Mouse (Mus musculus) brain, embryonic 14.5 days (tissue): ENCODE measurements at regions not wholly inside any gene's neighbourhood (a gene's known extent, or its start where the extent isn't known, plus 50 kb on each side); places are given as distances from the start of the nearest gene placed in this dataset.

ENCODE experiments used
- CTCF ChIP-seq: fragments of 200-500 bp; IDR thresholded peaks from 2 replicates; pipeline ENCODE4 v1.5.1; 2012; ENCODE audit warnings: inconsistent platforms, mild to moderate bottlenecking, moderate library complexity, borderline replicate concordance; ENCODE audit not compliant: insufficient read depth, insufficient read length; ENCODE audit errors: extremely low read depth
- POLR2A ChIP-seq: fragments of 200-500 bp; IDR thresholded peaks from 2 replicates; pipeline ENCODE4 v1.6.1; 2012; ENCODE audit warnings: mild to moderate bottlenecking, inconsistent platforms, borderline replicate concordance; ENCODE audit not compliant: poor library complexity, insufficient read depth, insufficient read length, severe bottlenecking; ENCODE audit errors: extremely low read depth

DNA sequence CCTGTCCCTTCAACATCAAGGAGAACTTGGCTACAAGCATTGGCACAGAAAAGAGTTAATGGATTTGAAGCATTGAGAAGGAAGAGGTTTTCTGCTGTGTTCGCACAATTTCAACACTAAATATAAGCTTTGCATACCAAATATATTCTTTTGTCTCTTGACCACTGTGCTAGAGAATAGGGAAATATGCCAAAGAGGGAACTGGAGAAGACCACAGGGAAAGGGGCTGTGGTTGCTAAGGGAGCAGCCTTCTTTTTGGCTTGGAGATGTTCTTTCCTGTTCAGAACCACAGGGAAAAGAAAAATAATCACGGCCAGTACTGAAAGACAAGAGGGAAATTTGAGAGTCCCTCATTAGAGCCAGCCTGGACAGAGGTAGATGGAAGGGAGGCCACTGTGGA lies 352.8 kb downstream of the Kctd12 start:
- TF ChIP-seq CTCF (no peak), POLR2A (no peak)
